Mouse (Mus musculus) T-cell, adult 66 days (primary cell): Measurements from ENCODE around the gene Ttc38. TPM values are rescaled to one million over a fixed set of nuclear protein-coding genes. Genes with fewer than 3 reads are reported as not detected.

Experiments used
- total RNA-seq, 2 experiments: library from RNA; stranded (reverse); gene quantifications; 3 replicates in 1 of 2; 4 replicates in 1 of 2; pipeline ENCODE4 v1.2.4; 2023

Gene Ttc38
- 10 to 100 TPM; 20.1 to 21.2 TPM for total RNA-seq

DNA sequence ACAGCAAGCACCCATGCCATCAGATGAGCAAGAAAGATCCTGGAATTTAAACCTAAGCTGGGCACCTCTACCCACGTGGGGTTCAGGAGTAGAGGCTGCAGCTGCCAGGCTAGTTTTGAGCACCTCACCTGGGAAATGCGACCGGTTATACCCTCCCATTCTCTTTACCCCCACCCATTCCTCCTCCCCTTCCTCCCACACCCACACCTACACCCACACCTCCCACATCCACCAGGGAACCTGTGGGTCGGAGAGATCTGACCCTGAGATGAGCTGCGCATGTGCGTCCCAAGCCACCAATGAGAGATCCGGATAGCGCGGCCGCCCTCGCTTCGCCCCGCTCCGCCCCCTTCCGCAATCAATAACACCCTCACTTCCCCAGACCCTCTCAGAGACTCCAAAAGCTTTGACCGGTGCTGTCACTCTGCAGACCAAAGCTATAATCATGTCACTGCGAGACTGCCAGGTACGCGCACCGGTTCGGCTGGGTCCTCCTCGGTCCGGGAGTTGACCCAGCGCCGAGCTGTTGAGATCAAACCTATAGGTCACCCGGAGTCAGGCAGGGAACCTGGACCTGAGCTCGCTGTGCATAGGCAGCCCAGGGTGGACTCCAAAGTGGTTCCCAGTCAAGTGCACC is at the start of gene Ttc38:
Ttc38 (plus strand) TSS at position 353 of the 637 bp plus-strand sequence.

DNA sequence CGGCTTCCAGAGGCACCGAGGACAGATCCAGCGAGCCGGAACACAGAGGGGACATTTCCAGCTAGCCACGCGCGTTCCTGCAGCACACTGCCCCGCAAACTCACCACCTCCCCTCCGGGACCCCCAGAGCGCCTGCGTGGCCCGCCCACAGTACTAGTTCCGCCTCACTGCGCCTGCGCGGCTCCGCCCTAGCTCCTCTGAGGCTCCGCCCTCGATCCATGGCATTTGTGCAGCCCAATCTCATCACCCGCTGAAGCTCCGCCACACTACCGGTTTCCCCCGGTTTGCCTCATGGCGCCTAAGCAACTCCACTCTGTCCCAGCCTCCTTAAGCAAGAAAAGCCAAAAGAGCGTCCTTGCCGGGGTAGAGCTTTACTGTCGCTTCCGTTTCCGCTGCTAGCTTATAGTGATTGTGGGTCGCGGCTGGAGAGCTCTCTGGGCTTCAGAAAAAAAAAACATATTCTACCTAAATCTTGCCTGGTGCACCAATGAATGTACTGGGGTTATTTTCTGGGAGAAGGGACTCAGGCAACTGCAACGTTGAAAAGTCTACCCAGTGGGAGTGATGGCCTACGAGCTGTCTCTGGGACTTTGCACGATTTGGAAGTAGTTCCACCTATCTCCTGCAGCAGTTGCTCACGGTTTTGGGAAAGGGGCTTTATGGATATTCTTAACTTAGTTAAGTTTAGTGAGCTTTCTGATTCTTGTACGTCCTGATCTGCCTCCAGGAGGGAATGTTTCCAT is 20.4 kb upstream of the Ttc38 start, which contains the start of gene Cdpf1:
Cdpf1 (minus strand) TSS at position 163 of the 743 bp plus-strand sequence.

DNA sequence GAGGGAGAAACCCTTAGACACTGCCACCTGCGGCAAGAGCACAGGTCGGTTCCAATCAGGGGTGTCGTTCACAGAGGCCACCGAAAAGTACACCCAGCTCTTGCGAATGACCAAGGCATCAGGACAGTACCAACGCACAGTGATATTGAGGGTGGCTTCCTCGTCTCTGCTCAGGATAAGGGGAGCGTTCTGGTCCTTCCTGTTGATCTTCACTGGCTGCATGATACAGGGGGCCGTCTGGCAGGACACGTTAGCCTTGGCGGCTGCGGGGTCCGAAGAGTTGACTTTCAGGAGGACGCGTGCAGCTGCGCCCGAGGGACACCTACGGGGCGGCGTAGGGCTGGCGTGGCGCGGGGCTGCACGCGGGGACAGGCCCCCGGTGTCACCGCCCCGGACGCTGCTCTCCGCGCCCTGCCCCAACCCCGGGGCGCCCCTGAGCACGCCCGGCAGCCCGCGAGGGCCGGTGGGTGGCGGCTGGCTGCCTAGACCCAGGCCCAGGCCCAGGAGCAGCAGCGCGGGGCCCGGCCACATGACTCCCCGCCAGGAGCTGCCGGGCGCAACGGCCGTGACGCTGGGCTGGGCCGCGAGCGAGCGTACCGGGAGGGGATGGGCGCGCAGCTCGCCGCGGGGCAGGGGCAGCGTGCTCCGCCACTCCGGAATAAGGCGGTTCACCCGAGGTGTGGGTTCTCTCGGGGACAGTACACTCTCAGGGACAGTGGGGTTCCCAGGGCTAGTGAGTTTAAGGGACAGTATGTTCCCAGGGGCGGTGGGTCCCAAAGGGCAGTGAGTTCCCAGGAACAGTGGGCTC is 10.7 kb upstream of the Ttc38 start, which contains the start of gene Pkdrej:
Pkdrej (minus strand) TSS at position 532 of the 808 bp plus-strand sequence.

DNA sequence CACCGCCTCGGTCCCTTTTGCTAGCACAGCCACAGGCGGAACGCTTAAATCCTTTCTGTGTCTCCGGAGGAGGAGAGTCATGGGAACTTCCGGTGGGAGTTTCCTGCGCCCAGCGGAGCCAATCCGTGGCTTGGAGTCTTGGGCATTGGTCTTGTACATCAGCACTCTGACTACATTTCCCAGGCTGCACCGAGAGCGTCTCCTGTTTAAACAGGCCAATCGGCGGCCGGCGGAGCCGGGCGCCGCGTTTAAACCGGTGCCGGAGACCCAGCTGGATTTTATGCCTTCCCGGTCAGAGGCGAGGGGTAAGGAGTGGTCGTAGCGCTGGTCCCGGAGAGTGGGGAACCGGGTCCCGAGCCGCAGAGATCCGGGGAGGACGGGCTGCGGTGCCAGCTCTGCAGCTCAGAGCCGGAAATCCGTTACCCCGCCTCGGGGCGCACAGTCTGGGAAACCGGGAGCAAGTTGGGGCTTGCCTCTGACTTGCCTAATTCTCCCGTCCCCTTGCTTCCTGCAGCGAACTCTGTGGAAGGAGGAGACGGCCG is 27.5 kb downstream of the Ttc38 start, which contains the start of gene Gtse1:
Gtse1 (plus strand) TSS at position 256 of the 542 bp plus-strand sequence.

DNA sequence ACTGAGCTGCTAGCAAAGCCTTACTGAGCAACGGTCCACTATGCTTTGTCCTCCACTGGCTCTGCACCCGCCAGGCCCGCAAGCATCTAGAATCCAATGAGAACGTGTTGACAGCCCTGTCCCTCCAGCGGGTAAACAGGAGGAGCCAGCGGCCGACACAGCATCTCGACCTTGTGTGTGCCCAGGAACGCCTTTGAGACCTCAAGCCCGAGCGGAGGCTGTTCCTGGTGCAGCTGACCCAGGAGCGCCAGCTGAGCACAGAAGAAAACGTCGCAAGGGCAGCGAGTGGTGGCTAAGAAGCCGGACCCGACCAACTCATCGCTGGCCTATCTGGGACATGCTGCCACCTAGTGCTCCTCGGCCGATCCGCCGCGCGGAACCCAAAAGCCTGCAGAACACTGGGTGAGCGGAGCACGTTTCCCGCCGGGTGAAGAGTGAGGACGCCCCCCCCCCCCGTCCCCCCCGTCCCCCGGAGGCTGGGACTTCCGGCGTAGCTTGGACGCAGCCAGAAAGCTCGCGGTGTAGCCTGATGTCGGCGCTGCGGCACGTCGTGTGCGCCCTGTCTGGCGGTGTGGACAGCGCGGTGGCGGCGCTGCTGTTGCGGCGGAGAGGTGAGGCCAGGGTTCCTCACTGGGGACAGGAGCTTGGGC is 46.9 kb downstream of the Ttc38 start, which contains the start of gene Trmu:
Trmu (plus strand) TSS at position 465 of the 650 bp plus-strand sequence.

Other genes starting within 250 kb of the Ttc38 start
- gene Wnt7b, start 249.8 kb upstream of the Ttc38 start, total RNA-seq, result not detected
- gene Ppara, start 97.3 kb upstream of the Ttc38 start, total RNA-seq, result not detected
- gene Cdpf1, start 20.6 kb upstream of the Ttc38 start, total RNA-seq, result 10 to 100 TPM; 19.9 to 21.4 TPM
- under 1 TPM in 1 of 2 experiments, not detected in 1; 0.09 TPM for gene Pkdrej, start 10.6 kb upstream of the Ttc38 start, total RNA-seq
- 1 to 10 TPM; 3.7 to 4.8 TPM for gene Gtse1, start 27.4 kb downstream of the Ttc38 start, total RNA-seq
- 10 to 100 TPM; 30.7 to 33.4 TPM for gene Trmu, start 47.0 kb downstream of the Ttc38 start, total RNA-seq
- 10 to 100 TPM; 21.2 to 22.0 TPM for gene Celsr1, start 201.5 kb downstream of the Ttc38 start, total RNA-seq
- gene Gramd4, start 225.4 kb downstream of the Ttc38 start, total RNA-seq, result 100 to 1,000 TPM; 141 to 144 TPM